Mouse (Mus musculus): ENCODE results near the gene Hoxa3. TPM values are rescaled to one million over a fixed set of nuclear protein-coding genes. Genes with fewer than 3 reads are reported as not detected.

The Hoxa3 gene
- not detected for total RNA-seq (2021)
- long read RNA-seq, result 0 reads

DNA sequence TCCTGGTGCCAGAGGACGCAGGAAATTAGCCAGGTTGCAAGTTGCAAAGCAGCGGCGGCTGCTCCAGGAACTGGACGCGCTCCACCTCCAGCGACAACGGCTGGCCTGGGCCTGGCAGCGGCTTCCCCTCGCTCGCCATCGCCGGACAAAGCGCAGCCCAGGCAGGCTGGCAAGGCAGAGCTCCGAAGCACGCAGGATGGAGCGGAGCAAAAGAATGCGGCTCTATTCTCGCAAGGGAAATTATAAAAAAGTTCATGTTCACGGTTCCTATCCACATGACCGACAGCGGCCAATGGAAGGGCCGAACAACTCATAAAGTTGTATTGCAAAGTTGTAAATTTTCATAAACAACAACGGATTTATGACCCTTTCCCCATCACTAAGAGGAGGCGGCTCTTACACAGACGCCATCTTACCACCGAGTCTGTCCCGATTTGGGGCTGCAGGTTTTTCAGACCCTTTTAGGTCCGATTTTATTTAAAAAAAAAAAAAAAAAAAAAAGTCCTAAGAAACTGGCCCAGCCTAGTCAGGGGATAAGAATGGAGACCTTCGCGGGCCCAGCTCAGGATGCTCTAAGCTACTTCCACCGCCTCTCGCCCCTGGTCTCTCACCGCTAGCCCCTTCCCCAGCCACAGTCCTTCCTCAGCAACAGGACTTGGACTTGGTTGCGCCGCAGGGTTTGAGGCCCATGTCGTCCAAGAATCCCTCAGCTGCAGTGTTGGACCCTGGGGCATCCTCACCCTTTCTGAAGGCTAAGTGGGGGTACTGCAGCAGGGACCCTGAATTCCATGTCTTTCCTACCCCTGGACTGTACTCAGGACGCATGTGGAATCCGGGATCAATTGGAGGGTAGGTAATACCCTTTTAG lies at the start of gene Hoxa3, which contains the start of gene Gm28308:
Gene Hoxa3 (minus strand): TSS at position 218 of the 868 bp plus-strand sequence.
Gene Gm28308 (minus strand): TSS at position 221 of the 868 bp plus-strand sequence.
- no peak for DNase-seq (ENCODE audit: low spot score in 2 of 2)

DNA sequence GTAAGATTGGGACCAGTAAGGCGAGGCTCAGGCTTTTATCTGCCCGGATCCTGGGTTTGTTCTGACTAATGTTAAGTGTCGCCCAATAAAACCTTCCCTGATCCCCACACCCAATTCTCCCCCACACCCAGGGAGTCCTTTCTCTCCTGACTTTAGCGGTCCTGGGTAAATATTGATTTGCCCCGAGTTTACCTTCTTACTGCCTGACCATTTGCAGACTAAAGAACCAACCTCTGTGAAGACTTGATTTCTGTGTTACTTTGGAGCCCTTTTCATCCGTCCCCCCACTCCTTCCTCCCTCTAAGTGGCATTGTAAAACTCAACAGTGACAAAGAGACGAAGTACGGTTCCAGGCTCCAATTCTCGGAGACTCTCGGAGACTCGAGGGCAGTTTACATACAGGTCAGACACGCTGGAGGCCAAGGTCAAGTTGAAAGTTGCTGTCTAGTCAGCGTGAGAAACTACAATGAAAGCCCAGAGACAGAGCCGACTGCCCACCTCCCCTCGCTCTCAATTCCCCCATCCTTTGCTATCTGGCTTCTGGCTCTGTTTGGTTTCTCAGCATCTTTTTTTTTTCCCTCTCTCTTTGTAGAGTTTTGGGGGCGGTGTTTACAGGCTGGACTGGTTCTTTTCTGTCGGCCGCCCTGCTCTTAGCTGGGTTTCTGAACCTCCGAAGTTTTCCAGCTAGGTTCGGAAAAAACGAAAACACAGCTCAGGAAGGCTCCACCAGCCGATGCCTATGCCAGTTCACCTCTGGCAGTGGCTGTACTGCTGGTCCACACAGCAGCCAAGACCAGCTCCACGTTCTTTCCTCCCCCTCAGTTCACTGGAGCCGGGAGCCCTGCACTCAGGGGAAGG lies 49.6 kb upstream of the Hoxa3 start:
- no peak for DNase-seq (ENCODE audit: low spot score in 2 of 2)

DNA sequence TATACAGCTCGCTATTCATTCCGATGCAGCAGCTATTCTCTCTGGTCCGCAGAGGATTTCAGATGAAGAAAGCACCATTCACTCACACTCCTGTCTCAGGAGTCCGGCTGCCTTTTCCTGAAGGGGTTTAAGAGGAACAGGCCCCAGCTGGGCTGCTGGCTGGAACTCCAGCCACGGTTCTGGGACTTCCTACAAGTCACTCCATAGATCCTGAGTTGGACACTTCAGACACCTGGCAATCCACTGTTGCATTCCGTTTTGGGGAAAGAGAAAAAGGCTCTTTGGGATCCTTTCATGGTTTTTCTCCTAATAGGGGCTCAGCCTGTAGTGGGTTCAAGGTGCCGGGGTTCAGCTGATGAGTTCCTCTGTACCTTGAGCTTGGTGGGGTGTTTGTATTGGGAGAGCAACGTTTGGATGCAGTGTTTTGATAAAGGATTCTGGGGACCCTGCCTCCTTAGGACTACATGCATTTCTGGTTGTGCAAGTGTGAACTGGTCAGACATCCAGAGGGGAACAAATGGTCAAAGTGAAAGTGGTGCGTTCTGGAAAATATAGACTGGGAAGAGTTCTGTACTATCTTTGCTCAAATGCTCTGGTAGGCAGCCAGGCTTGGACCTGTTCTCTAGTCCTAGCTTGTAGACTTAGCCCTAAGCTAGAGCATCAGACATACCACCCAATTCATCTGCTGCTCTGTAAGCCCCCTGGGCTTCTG lies 48.8 kb upstream of the Hoxa3 start:
- DNase-seq (ENCODE audit: low spot score in 2 of 2), result no peak

DNA sequence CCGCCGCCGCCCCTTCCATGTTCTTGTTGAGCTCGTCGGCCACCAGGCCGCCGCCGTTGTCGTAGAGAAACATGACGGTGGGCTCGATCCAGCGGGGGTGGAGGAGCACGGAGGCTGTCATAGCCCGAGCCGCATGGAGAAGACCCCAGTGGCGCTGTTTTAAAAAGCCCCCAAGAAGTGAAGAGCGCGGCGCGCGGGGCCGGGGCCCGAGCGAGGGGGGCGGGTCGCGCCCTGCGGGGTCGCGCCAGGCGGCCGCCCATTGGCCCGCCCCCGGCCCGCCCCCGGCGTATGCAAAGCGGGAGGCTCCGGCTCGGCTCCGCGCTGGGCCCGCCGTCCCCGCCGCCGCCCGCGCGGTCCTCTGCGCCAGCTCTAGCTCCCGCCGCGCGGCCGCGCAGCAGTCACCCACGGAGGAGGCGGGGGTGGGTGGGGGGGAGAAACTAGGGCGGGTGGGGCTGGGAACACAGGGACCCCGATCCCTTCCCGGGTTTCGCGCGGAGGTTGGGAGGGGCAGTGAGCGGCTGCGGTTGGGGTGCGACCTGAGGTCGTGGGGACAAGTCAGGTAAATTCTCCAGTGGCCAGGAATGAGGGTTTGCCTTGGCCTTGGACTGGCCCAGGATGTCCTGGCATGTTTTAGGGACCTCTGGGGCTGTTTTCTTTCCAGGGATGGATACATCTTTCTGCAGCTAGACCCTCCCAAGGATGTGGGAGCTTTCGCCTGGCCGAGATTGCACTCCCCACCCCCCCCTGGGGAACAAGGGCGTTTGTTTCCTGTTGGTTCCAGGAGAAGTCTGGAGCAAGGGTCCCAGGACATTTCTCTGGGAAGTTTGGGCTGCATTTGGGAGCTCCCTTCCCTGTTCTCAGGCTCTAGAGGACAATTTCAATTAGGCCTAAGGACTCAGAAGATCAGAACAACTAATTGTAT lies 47.8 kb upstream of the Hoxa3 start, which contains the start of gene Hoxa13:
Gene Hoxa13 (minus strand): TSS at position 227 of the 922 bp plus-strand sequence.
- DNase-seq (ENCODE audit: low spot score in 2 of 2), result no peak

DNA sequence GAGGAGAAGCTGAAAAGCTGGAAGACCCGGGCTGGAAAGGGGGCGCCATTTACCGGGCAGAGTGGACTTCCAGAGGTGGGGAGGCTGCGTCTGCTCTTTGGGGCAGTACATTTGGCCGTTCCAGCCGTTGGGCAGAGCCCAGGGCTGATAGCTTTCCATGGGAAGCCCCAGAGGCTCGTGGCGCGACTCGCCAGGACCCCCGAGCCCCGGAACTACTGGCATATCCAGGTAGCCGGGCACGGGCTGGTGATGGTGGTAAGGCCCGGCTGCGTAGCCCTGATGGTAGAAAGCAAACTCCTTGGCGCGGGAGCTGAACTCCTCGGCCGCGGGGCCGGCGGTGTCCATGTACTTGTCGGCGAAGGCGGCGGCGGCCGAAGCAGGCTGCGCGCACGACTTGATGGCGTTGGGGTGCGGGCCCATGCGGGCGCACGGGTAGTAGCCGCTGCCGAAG lies 46.7 kb upstream of the Hoxa3 start:
- no peak for DNase-seq (ENCODE audit: low spot score in 2 of 2)

DNA sequence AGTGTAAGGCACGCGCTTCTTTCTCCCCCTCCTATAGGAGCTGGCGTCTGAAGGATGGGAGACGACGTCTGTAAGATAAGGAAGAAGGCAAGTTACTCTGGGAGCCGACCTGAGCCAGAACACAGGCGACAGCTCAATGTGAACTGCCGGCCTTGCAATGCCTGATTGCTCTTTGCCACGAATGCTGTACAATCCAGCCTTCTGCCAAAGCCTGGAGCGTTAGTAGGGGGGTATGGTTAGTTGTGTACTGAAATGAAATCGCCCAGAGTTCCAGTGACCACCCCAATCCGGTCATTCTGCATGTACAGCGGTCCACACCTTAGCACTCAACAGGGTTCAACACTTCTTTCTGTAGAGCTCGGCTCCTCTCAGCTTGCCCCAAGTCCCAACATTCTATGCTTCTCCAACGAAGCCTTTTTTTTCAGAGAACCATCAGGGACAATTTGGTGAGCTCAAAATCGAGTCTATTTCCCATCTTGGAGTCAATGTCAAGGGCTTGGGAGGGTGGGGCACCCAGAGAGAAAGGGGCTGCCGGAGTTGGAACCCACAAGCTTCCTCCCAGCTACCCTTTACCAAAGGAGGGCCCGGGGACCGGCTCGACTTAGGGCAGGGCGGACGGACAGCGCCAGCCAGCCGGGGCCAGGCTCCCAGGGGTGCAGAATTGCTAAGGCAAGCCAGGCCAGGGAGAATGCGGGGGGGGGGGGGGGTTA lies 46.1 kb upstream of the Hoxa3 start:
- DNase-seq (ENCODE audit: low spot score in 2 of 2), result no peak

DNA sequence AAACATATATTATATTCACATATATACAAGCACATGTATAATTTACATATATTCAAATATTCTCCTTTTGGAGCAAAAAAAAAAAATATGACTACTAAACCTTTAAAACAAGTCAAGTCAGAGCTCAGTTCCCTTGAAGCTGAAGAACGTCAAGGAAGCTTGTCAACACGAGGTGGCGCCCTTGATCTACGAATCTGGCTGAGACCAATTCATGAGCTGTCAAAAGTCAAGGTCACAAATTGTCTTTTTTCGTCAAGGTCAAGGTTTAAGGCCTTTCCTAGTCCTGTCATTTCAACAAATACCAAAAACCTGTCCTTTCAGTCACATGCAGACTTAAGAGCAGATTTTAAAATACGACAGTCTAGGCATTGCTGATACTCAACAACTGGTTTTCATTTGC lies 43.8 kb upstream of the Hoxa3 start:
- DNase-seq (ENCODE audit: low spot score in 2 of 2), result peak in 1 of 2 experiments; percentile 86

DNA sequence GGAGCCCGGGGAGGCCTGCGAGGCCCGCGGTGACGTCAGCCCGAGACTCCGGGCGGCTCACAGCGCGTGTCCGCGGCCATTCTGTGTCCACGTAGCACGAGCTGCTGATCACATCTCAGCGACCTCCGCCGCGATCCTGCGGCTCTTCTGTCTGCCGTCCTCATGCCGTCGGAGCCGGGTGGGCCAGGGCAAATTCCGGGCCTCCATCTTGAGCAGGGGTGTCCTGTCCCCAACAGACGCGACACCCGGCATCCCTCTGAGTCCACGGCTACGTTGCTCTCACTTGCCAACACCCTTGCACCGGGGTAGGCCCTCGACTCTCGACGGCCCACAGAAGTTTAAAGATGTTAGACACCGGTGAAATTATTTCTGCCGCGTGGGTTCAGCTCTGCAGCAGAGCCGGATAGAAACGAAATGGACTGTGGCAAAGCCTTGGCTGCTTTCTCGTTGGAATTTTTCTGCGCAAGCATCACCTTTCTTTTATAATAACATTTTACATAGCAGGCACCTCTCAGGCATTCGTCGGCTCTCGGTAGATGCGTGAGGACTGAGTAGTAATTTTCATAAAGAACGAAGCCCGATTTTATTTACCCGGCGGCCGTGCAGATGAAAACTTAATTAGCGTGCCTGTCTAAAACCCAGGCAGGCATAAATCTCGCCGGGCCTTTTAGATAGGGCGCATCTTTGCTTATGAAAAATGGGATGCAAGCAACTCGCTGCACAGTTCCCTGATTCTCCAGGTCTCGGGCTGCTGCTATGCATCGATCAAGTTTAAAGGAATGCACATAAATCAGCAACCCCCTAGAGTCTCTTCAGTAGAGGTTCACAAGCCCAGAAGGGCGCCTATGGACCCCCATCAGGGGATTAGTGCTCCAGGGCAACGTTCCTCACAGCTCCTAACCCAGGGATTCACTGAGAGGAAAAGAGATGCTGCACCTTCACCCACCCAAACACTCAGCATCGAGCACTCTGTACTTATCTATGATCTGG lies 40.7 kb upstream of the Hoxa3 start:
- no peak for DNase-seq (ENCODE audit: low spot score in 2 of 2)

DNA sequence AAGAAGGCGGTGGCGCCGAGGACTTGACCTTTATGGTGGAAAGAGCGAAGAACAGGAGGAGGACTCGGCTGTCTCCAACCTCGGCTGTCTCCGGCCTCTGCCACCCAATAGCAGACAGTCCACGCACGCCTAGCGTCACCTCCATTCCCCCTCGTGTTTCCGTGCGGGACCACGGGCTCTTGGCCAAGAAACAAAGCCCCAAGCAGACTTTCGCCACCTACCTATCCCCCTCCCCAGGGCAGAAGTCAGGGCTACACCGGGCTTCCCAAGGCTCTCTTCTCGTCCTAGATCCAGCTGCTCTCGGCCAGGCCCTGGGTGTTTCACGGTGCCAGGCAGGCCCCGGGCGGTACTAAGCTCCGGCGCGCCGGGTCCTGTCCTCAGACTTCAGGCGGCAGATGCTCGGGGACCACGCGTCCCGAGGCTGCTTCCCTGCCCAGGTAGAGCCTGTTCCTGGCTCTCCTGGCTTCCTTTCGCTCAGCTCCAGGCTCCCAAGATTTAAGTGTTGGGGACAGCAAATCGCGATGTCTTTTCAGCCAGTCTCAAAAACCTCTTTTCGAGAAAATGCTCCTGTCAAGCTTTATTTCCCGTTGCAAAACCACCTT lies 39.7 kb upstream of the Hoxa3 start:
- no peak for DNase-seq (ENCODE audit: low spot score in 2 of 2)

DNA sequence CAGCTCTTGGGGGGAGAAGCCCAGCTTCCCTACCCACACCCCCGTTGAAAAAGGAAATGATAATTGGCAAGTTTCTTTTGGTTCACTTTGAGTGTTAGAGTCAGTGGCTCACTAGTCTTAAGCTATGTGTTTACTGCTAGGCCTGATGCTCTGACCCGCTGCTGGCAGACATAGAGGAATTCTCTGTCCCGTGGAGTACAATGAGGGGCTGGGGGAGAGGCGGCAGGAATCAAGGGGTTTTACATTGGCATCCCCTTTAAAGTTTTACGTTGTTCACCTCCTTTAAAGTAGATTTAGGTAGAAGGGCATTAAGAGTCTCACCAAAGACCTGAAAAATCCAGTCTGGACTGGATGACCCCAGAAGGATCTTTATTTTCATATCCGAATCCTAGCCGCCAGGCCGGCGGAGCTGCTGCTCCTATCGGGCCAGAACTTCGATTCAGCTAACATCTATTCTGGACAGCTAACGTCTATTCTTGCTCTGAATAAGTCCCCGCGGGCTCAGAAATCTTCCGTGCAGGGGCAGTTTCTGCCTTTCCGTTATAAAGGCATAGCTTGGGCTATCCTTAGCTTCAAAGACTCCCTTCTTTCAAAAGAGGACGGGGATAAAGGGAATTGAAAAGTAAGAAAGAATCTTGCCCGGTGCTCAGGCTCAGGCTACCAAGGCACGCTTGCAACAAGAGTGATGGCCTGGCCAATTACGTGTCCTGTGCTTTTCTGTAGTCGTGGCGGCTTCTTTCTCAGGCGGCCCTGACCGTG lies 39.1 kb upstream of the Hoxa3 start:
- DNase-seq (ENCODE audit: low spot score in 2 of 2), result no peak

DNA sequence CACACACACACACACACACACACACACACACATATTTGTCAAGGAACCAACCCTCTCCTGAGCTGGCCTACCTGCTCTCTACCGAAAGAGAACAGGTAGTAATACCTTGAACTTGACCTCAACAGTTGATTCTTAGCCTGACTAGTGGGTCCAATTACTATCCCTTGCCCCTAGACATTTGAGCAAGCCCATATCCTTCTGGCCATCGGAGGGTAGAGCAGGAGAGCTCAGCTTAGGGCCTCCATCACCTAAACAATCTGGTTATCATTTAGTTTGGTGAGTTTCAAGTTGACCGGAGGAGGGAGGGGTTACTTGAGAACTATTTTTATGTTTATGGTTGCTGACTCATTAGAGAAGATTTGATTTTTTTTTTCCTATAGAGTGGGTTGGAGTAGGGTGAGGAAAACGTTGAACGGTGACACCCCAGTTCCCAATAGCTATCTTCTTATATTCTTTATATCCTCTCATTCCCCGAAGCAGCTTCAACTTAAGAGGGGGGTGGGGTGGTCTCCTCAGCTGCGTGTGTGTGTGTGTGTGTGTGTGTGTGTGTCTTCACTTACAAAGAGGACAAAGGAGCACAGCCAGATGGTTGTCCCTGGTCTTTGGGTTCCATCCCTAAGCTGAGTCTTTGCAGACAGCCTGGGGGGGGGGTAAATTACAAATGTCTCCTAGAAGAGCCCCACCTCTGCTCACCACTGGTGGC lies 38.2 kb upstream of the Hoxa3 start:
- DNase-seq (ENCODE audit: low spot score in 2 of 2), result no peak

DNA sequence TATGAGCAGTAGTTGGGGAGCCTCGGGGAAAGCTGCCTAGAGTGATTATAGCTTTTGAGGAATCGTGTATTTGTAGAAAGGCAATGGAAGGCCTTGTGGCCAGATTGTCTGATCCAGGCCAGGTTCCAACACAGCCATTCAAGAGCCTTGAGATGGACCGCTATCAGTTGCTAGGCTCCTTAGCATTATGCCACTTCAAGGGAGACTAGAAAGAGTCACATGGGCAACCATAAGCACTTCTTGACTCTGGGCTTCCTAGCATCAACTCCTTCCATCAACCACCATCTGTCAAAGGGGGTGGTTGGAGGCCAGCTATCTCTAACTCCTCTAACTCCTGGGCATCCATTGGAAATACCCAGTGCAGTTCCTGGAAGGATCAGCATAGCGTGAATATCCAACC lies 36.7 kb upstream of the Hoxa3 start:
- DNase-seq (ENCODE audit: low spot score in 2 of 2), result no peak

DNA sequence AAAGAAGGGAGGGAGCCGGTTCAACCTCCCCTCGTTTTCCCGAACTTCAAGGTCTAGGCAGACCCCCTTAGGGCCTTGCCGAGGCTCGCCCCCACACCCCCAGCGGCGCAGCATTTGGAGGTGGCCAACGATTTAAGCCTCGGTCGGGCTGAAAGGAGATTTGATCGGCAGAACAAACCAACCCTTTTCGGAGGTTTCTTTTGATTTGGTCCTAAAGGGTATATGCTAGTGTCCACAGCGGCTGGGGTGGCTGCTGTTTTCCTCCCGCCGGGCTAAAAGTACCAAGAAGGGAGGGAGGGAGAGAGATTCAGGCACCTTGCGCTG lies 36.2 kb upstream of the Hoxa3 start:
- DNase-seq (ENCODE audit: low spot score in 2 of 2), result no peak

DNA sequence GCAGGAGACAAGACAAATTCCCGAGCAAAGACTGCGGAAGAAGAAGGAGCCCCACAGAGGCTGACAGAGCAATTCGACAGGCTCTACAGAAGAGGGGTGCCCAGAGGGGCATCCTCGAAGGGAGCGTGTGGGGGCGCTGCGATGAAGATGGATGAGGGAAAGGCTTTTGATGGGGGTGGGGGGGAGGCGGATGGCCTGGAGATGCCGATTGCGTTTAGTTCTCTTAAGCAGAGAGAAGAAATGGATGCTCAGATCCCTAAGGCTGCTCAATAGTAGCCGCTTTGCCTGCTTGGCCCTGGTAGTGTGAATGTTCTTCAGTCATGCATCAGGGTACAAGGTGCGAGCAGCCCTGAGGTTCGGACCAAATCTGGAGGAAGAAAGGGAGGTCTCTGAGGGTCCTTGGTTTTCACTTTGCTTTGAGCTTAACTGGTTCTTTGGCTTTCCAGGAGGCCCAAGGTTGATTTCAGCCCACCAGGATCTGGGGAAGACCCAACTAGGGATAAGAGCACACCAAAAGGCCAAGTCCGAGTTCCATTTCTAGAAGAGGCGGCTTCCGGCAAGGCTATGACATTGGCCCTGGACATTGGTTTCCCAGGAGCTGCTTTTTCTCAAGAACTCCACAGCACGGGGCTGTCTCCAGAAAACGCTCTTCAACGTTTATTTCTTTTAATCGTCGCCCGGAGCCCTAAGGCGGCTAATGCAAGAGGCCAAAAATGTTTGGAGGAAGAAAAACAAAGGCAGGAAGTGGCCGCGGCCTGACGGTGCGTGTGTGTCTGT lies 35.7 kb upstream of the Hoxa3 start:
- DNase-seq (ENCODE audit: low spot score in 2 of 2), result no peak

DNA sequence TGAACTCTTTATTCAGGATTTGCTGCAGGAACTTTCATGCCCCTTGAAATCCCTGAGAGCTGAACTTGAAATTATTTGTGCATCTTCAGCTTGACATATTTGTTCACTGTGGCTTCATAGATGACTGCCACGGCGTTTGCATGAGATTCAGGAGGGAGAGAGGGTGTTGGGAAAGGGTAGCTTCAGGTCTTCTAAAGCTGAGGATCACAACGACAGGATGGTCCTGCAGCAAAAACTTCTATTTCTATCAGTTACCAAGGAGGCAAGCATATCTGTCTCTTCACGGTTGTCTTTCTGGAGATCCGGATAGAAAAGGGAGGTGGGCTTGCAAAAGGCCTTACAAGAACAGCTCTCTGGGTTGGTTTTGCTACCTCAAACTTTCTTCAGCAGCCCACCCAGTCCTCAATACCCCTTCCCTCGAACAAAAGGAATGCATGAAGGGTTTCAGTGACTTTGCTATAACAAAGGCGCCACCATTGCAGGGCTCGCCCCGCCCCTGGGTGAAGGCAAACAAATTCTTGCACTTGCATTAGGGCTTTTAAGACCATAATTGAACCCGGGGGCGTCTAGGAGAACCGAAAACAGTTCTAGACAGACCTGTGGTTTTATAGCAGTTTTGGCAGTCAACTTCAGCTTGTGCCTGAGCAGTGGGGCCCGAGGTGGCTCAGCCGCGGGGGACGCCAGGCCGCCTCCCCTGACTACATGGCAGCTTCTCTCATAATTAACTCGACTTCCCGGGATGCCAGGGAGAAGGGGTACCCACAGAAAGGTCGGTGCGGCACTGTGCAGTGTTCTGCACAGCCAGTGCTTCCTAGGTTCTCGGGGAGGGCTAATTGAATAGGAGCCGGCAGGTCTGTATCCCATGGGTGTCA lies 34.9 kb upstream of the Hoxa3 start:
- DNase-seq (ENCODE audit: low spot score in 2 of 2), result no peak
